Mouse (Mus musculus) heart, embryonic 13.5 days (tissue): ENCODE data around the gene Wbp4. TPM values are rescaled to one million over a fixed set of nuclear protein-coding genes. Genes with fewer than 3 reads are reported as not detected.
"Not testable (repeated sequence)": the region's sequence is repeated elsewhere in the genome, so short reads cannot be mapped to it uniquely, and the experiment has no call there.

Experiments used
- ATAC-seq: fragments of 200-750 bp; cut with Nextera tagmentation; 2 replicates; pipeline ENCODE4 v1.8.0; 2017; ENCODE audit warnings: moderate TSS enrichment; ENCODE audit not compliant: insufficient number of reproducible peaks, low FRiP score, low TSS enrichment; ENCODE audit errors: extremely low read depth
- H3K27ac ChIP-seq: fragments of 300-500 bp; sonication (generic); replicated peaks from 2 replicates; pipeline ENCODE4 v1.5.1; 2015; ENCODE audit warnings: moderate library complexity, mild to moderate bottlenecking, inconsistent platforms
- H3K27me3 ChIP-seq: fragments of 300-500 bp; sonication (generic); replicated peaks from 2 replicates; pipeline ENCODE4 v1.6.1; 2015; ENCODE audit warnings: mild to moderate bottlenecking, inconsistent platforms
- H3K36me3 ChIP-seq: fragments of 300-500 bp; sonication (generic); 2 replicates; pipeline ENCODE4 v1.6.1; 2015; ENCODE audit warnings: mild to moderate bottlenecking, inconsistent platforms
- H3K4me1 ChIP-seq: fragments of 300-500 bp; sonication (generic); 2 replicates; pipeline ENCODE4 v1.6.1; 2015; ENCODE audit warnings: inconsistent platforms
- H3K4me2 ChIP-seq: fragments of 300-500 bp; sonication (generic); 2 replicates; pipeline ENCODE4 v1.6.1; 2015; ENCODE audit warnings: inconsistent platforms, mild to moderate bottlenecking, moderate library complexity
- H3K4me3 ChIP-seq: fragments of 300-500 bp; sonication (generic); 2 replicates; pipeline ENCODE4 v1.5.1; 2015; ENCODE audit warnings: moderate library complexity, mild to moderate bottlenecking, inconsistent platforms
- H3K9ac ChIP-seq: fragments of 300-500 bp; sonication (generic); 2 replicates; pipeline ENCODE4 v1.6.1; 2015; ENCODE audit warnings: inconsistent platforms, mild to moderate bottlenecking, moderate library complexity
- H3K9me3 ChIP-seq: fragments of 300-500 bp; sonication (generic); 2 replicates; pipeline ENCODE4 v1.6.1; 2016; ENCODE audit warnings: inconsistent platforms
- WGBS: fragments of 180-500 bp; shearing (Covaris S2); methylation state at CpG from one replicate; pipeline ENCODE4 v1.1.7; 2015; ENCODE audit warnings: mixed read lengths; 5-methylcytosine and 5-hydroxymethylcytosine counted together
- polyA plus RNA-seq: library from polyadenylated mRNA; unstranded; fragments of >200 nt; fragmentation: Nextera tagmentation; extraction: Ambion mirVana; gene quantifications from 2 replicates; pipeline ENCODE4 v1.2.1, GENCODE M21; 2015

Wbp4 gene
- polyA plus RNA-seq, 1 experiment from 2014 or later, result 24.5 TPM

GRCm38 (mm10) chr14:79445055-79445620 lies 36.2 kb downstream of the Wbp4 start:
- H3K4me2 ChIP-seq, result no peak overlapping the region
- ATAC-seq, result no peak
- no peak overlapping the region for H3K9ac ChIP-seq
- no peaks in the 10 kb centered on the region for H3K36me3 ChIP-seq
- H3K27me3 ChIP-seq, result no peaks in the 10 kb centered on the region
- no peak overlapping the region for H3K4me3 ChIP-seq
- no peak overlapping the region for H3K27ac ChIP-seq
- WGBS, result 69% methylated on average over 16 of the region's 16 CpGs
- no peaks in the 10 kb centered on the region for H3K4me1 ChIP-seq
- H3K9me3 ChIP-seq, result no peaks in the 10 kb centered on the region

GRCm38 (mm10) chr14:79444601-79445000 lies 36.7 kb downstream of the Wbp4 start:
- no peak overlapping the region for H3K9ac ChIP-seq

DNA sequence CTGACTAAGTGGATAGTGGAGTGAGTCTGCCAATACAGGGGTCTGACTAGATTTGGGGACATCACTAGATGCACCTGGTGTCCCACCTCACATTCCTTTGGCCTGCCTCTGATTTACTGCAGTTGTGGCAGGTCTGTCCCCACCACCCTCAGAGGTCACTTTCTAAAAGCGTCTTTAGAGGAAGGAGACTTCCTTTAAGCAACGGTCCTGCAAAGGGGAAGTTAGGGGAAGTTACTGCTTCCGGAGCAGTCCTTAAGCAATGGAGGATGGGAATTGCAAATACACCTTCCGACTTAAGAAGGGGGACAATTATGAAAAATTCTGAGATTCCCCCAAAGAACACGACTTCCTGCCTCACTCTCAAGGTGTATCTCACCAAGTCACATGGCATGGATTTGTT lies 39.9 kb downstream of the Wbp4 start:
- no peaks in the 10 kb centered on the region for H3K4me1 ChIP-seq
- H3K27me3 ChIP-seq, result no peaks in the 10 kb centered on the region
- no peaks in the 10 kb centered on the region for H3K36me3 ChIP-seq
- H3K4me2 ChIP-seq, result no peak overlapping the region
- H3K9ac ChIP-seq, result no peak overlapping the region
- no peak overlapping the region for H3K27ac ChIP-seq
- H3K4me3 ChIP-seq, result no peak overlapping the region
- 0 out of 2 replicates have a peak, but pooled peaks cover 7% of the 10 kb centered on the region for H3K9me3 ChIP-seq
- WGBS, result 72% methylated on average over 5 of the region's 5 CpGs
- no peak for ATAC-seq

More at GRCm38 (mm10) chr14:79444601-79445000, 36.7 kb downstream of the Wbp4 start:
- 81% methylated on average over 9 of the region's 9 CpGs for WGBS
- H3K27me3 ChIP-seq, result no peaks in the 10 kb centered on the region
- H3K4me3 ChIP-seq, result no peak overlapping the region
- no peak for ATAC-seq
- H3K27ac ChIP-seq, result no peak overlapping the region
- no peaks in the 10 kb centered on the region for H3K36me3 ChIP-seq
- H3K4me1 ChIP-seq, result no peaks in the 10 kb centered on the region
- H3K4me2 ChIP-seq, result no peak overlapping the region
- 0 out of 2 replicates have a peak, but pooled peaks cover 2% of the 10 kb centered on the region for H3K9me3 ChIP-seq

- no peak for ATAC-seq
- H3K4me2 ChIP-seq, result no peak overlapping the region
- WGBS, result 79% methylated on average over 2 of the region's 2 CpGs
These were observed 40.7 kb downstream of the Wbp4 start for GRCm38 (mm10) chr14:79440655-79441054.

DNA sequence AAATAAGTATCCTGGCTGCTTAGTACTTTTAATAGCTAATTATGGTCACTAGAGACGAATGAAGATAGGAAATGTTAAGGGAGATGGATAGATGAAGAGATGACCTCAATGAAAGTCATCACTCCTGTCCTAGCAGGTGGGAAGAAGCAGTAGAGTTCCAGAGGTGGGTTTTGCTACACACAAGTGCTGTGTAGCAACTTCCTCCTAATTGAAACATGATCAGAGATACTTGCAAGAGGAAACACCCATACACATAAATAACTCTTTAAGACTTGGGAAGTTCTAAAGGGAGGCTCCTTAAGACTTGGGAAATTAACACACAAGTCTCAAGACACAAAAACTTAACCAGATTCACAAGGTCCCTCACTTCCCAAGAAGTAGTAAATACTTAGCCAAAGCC lies 47.3 kb downstream of the Wbp4 start:
- no peak overlapping the region for H3K4me2 ChIP-seq
- H3K9me3 ChIP-seq, result no peaks in the 10 kb centered on the region
- WGBS, result 63% methylated on average over 1 of the region's 1 CpGs
- ATAC-seq, result no peak
- no peak overlapping the region for H3K9ac ChIP-seq
- H3K4me3 ChIP-seq, result no peak overlapping the region
- H3K36me3 ChIP-seq, result peaks cover 3% of the 10 kb centered on the region; the same call in 1 of the 2 replicates
- H3K27ac ChIP-seq, result no peak overlapping the region
- no peaks in the 10 kb centered on the region for H3K27me3 ChIP-seq
- H3K4me1 ChIP-seq, result no peaks in the 10 kb centered on the region

More at GRCm38 (mm10) chr14:79440655-79441054, 40.7 kb downstream of the Wbp4 start:
- Histone ChIP-seq H3K9me3 (0 out of 2 replicates have a peak, but pooled peaks cover 7% of the 10 kb centered on the region), H3K4me3 (no peak overlapping the region), H3K4me1 (no peaks in the 10 kb centered on the region), H3K9ac (no peak overlapping the region), H3K27me3 (no peaks in the 10 kb centered on the region), H3K27ac (no peak overlapping the region), H3K36me3 (no peaks in the 10 kb centered on the region)

GRCm38 (mm10) chr14:79426730-79427365 lies 54.5 kb downstream of the Wbp4 start:
- peak overlapping the region; percentile 77 for H3K9ac ChIP-seq
- H3K4me3 ChIP-seq, result peak overlapping the region; percentile 53
- H3K27ac ChIP-seq, result peak overlapping the region; percentile 89
- ATAC-seq, H3K27me3 ChIP-seq, H3K4me1 ChIP-seq: not testable (repeated sequence)
- H3K36me3 ChIP-seq, result peaks cover 30% of the 10 kb centered on the region
- peak overlapping the region; percentile 64 for H3K4me2 ChIP-seq
- WGBS, result 47% methylated on average over 11 of the region's 59 CpGs
- peaks cover 13% of the 10 kb centered on the region for H3K9me3 ChIP-seq

- H3K36me3 ChIP-seq, result peaks cover 31% of the 10 kb centered on the region
- WGBS, result under 1% methylated on average over 44 of the region's 44 CpGs
- H3K27ac ChIP-seq, result peak within 1 kb of the TSS; percentile 89
- ATAC-seq, result peak; percentile 99
- peak within 1 kb of the TSS; percentile 64 for H3K4me2 ChIP-seq
- peak within 1 kb of the TSS; percentile 53 for H3K4me3 ChIP-seq
- H3K27me3 ChIP-seq, result no peaks in the 10 kb centered on the region
- H3K4me1 ChIP-seq, result no peaks in the 10 kb centered on the region; the same call in 1 of the 2 replicates
- H3K9ac ChIP-seq, result peak within 1 kb of the TSS; percentile 77
- peaks cover 13% of the 10 kb centered on the region for H3K9me3 ChIP-seq
These were observed 55.2 kb downstream of the Wbp4 start, which contains the start of gene Kbtbd7 for GRCm38 (mm10) chr14:79425979-79426729. Gene Kbtbd7 (plus strand): TSS chr14:79426511.

GRCm38 (mm10) chr14:79420083-79420685 lies 61.1 kb downstream of the Wbp4 start:
- Histone ChIP-seq H3K4me3 (no peak overlapping the region), H3K4me1 (no peaks in the 10 kb centered on the region), H3K36me3 (peaks cover 56% of the 10 kb centered on the region), H3K9me3 (no peaks in the 10 kb centered on the region), H3K27me3 (no peaks in the 10 kb centered on the region), H3K27ac (no peak overlapping the region), H3K4me2 (no peak overlapping the region), H3K9ac (no peak overlapping the region)
- WGBS, result 69% methylated on average over 20 of the region's 20 CpGs
- ATAC-seq, result no peak

GRCm38 (mm10) chr14:79413121-79413520 lies 68.2 kb downstream of the Wbp4 start:
- no peak for ATAC-seq
- no peak overlapping the region for H3K9ac ChIP-seq
- WGBS, result 85% methylated on average over 6 of the region's 6 CpGs
- peaks cover 61% of the 10 kb centered on the region for H3K36me3 ChIP-seq
- H3K9me3 ChIP-seq, result no peaks in the 10 kb centered on the region
- no peak overlapping the region for H3K27ac ChIP-seq
- no peak overlapping the region for H3K4me3 ChIP-seq
- no peaks in the 10 kb centered on the region for H3K27me3 ChIP-seq
- no peaks in the 10 kb centered on the region for H3K4me1 ChIP-seq
- H3K4me2 ChIP-seq, result no peak overlapping the region

DNA sequence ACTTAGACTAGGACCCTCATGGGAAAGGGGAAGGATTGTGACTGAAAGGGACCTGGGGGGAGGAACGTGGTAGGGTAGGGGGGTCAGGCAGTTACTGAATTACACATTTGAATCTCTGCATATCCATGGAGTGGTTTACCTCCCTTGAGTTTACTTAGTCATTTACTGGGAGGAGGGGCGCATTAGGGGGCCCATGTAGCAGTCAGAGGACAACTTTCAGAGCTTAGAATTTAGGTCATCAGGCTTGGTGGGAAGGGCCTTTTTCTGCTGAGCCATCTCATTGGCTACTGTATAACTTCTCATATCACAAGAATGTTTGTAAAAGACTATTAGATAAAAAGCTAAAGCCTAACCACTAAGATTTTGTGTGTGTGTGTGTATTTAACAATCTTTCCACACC lies 70.7 kb downstream of the Wbp4 start:
- Histone ChIP-seq H3K4me2 (no peak overlapping the region), H3K4me3 (no peak overlapping the region), H3K36me3 (peaks cover 57% of the 10 kb centered on the region), H3K27ac (no peak overlapping the region), H3K9ac (no peak overlapping the region), H3K4me1 (no peaks in the 10 kb centered on the region), H3K9me3 (no peaks in the 10 kb centered on the region), H3K27me3 (no peaks in the 10 kb centered on the region)
- WGBS, result 75% methylated on average over 2 of the region's 2 CpGs
- no peak for ATAC-seq
